ENCODE assay signal across 9 mouse cellular contexts in the genomic region with DNA sequence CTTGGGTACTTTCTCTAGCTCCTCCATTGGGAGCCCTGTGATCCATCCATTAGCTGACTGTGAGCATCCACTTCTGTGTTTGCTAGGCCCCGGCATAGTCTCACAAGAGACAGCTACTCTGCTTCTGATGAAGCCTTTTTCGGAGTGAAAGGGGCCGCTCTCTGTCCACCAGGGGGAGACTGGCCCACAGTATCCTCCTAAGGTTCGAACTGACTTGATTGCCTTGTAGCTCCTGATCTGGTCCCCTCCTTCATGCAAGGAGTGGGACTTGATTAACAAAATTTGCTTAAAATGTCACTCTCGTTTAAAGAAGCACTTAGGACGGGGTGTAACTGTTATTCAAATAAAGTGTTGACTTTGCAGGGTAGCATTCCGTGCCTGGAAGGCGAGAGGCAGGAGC.
DNase-seq lines count a peak whose midpoint lies in the region; TF ChIP-seq lines count a peak whose summit lies in the region.
"Had no signal": no experiment of that assay in that cellular context is flagged by ENCODE, and none has a peak within 500 bp of the region (broad histone marks: within the 10 kb centered on the region; RNA-seq: fewer than 3 reads in every experiment).

No protein-coding gene starts in this region.

- no peak overlapping the region for H3K27ac ChIP-seq in thymus, adult 2 months (ENCODE audit: control insufficient read depth, insufficient read depth, low read length)
- H3K27ac ChIP-seq: embryonic facial prominence, embryonic 13.5 days had no signal

- no peak for TF ChIP-seq POLR2A in thymus, adult 2 months (IDR thresholded peaks at IDR 0.05; ENCODE audit: control insufficient read depth, extremely low read depth, insufficient read depth, low read length, poor library complexity)

- WGBS in thymus, adult 2 months: 66% methylated on average over 8 of the region's 8 CpGs

- no peak overlapping the region for H3K4me3 ChIP-seq in thymus, adult 2 months (ENCODE audit: control insufficient read depth, insufficient read depth, low read length)
- H3K4me3 ChIP-seq: embryonic facial prominence, embryonic 13.5 days had no signal

- no peaks in the 10 kb centered on the region for H3K4me1 ChIP-seq in thymus, adult 2 months (replicated peaks; ENCODE audit: control insufficient read depth, insufficient read depth, low read length)
- H3K4me1 ChIP-seq: embryonic facial prominence, embryonic 13.5 days had no signal

- H3K27me3 ChIP-seq in thymus, adult 2 months (ENCODE audit: control insufficient read depth, insufficient read depth, low read length): no peaks in the 10 kb centered on the region
- H3K27me3 ChIP-seq: embryonic facial prominence, embryonic 13.5 days had no signal

- DNase-seq in kidney, postnatal 10 days: peak; percentile 19
- DNase-seq in kidney, adult 18-20 months: no peak
- DNase-seq in thymus, postnatal 4 days: peak; percentile 5
- DNase-seq in thymus, adult 2 months: no peak
- peak; percentile 19 for DNase-seq in embryo, embryonic 11.5 days (ENCODE audit: low read depth, low spot score)
- no peak for DNase-seq in frontal cortex, postnatal 10 days (ENCODE audit: low spot score in 2 of 2)
- DNase-seq in urinary bladder, adult 18-20 months (ENCODE audit: low spot score in 2 of 2): no peak
- DNase-seq: thymus, postnatal 25 days had no signal

- no peak for TF ChIP-seq CTCF in thymus, adult 2 months (IDR thresholded peaks at IDR 0.05; ENCODE audit: borderline replicate concordance, control insufficient read depth, extremely low read depth, insufficient read depth, low read length, poor library complexity)

- H3K36me3 ChIP-seq in thymus, adult 2 months (ENCODE audit: control insufficient read depth, insufficient read depth, low read length): no peaks in the 10 kb centered on the region
- H3K36me3 ChIP-seq: embryonic facial prominence, embryonic 13.5 days had no signal

Comparison
In these comparisons a context has a peak if more than half of its experiments do, and no peak if none do; other contexts are left out.
1. DNase-seq: peak in kidney, postnatal 10 days (single experiment), thymus, postnatal 4 days (single experiment) and embryo, embryonic 11.5 days (single experiment); none in kidney, adult 18-20 months (single experiment), thymus, adult 2 months (single experiment), frontal cortex, postnatal 10 days (0 of 2) and urinary bladder, adult 18-20 months (0 of 2).